Mouse (Mus musculus) sigmoid colon, adult 10 weeks (tissue): ENCODE data around the gene Jchain. TPM values are rescaled to one million over a fixed set of nuclear protein-coding genes. Genes with fewer than 3 reads are reported as not detected.

Source experiments
- polyA plus RNA-seq: library from polyadenylated mRNA; stranded (reverse); fragments of 350-450 nt; fragmentation: Illumina TruSeq; extraction: RNeasy Lipid Tissue Mini Kit (QIAGEN cat#74804); gene quantifications from one replicate; pipeline ENCODE4 v1.2.3, GENCODE M21; 2014; ENCODE audit warnings: low read depth, low replicate concordance

The Jchain gene
- 1,250 TPM for polyA plus RNA-seq

GRCm38 (mm10) chr5:88527657-88528056, at the start of gene Jchain:
TSS of gene Jchain (minus strand) at chr5:88527891.

GRCm38 (mm10) chr5:88564501-88565147, 36.9 kb upstream of the Jchain start, which contains the start of gene Rufy3:
TSS of gene Rufy3 (plus strand) at chr5:88565040.

GRCm38 (mm10) chr5:88554086-88554886, 26.6 kb upstream of the Jchain start, which contains the start of gene Utp3:
TSS of gene Utp3 (plus strand) at chr5:88554462.

GRCm38 (mm10) chr5:88487675-88488074, 40.0 kb downstream of the Jchain start, which contains the start of gene Enam:
TSS of gene Enam (plus strand) at chr5:88487975.

Other genes starting within 250 kb of the Jchain start
- gene Prol1, start 210.6 kb downstream of the Jchain start, polyA plus RNA-seq, result not detected
- gene Amtn, start 151.8 kb downstream of the Jchain start, polyA plus RNA-seq, result not detected
- gene Ambn, start 71.9 kb downstream of the Jchain start, polyA plus RNA-seq, result not detected
- 0.09 TPM for gene Enam, start 39.9 kb downstream of the Jchain start, polyA plus RNA-seq
- gene Utp3, start 26.6 kb upstream of the Jchain start, polyA plus RNA-seq, result 65.0 TPM
- gene Rufy3, start 37.1 kb upstream of the Jchain start, polyA plus RNA-seq, result 48.8 TPM
- gene Grsf1, start 148.3 kb upstream of the Jchain start, polyA plus RNA-seq, result 211 TPM
- 177 TPM for gene Mob1b, start 193.0 kb upstream of the Jchain start, polyA plus RNA-seq
- gene Dck, start 237.1 kb upstream of the Jchain start, polyA plus RNA-seq, result 27.9 TPM